Mouse (Mus musculus) T-helper 2 cell (primary cell): ENCODE results near the gene Ercc8.

Experiments
- in situ Hi-C: fragments of 300-600 bp; cut with MboI, MseI; formaldehyde crosslinking; loops from one replicate; pipeline ENCODE4 v1.15.1; 2025; ENCODE audit warnings: high pct_unique_total_duplicates

Ercc8 gene

GRCm38 (mm10) chr13:108214485-108215107, 56.1 kb downstream of the Ercc8 start:
- in situ Hi-C loops: loop anchor here (10.0 to 25.0 kb wide), 2 partner anchors 100 to 998 kb away; partner anchors contain the start of gene Depdc1b

GRCm38 (mm10) chr13:108215231-108215780, 56.8 kb downstream of the Ercc8 start:
- in situ Hi-C loops: loop anchor here (10.0 to 25.0 kb wide), 2 partner anchors 99 to 997 kb away; partner anchors contain the start of gene Depdc1b

- in situ Hi-C loops: loop anchor here (10.0 to 25.0 kb wide), 2 partner anchors 95 to 993 kb away; partner anchors contain the start of gene Depdc1b
Observed at GRCm38 (mm10) chr13:108219773-108220172, 61.2 kb downstream of the Ercc8 start.

GRCm38 (mm10) chr13:108229191-108229590, 70.7 kb downstream of the Ercc8 start:
- in situ Hi-C loops: no loop called here

- in situ Hi-C loops: no loop called here
Observed at GRCm38 (mm10) chr13:108229634-108230330, 71.3 kb downstream of the Ercc8 start.

GRCm38 (mm10) chr13:108240012-108240411, 81.5 kb downstream of the Ercc8 start:
- in situ Hi-C loops: no loop called here

- in situ Hi-C loops: no loop called here
Observed at GRCm38 (mm10) chr13:108241715-108242114, 83.2 kb downstream of the Ercc8 start.
